Mouse (Mus musculus) gastrocnemius, adult 8-10 months (tissue): ENCODE data around the gene Slc22a23. TPM values are rescaled to one million over a fixed set of nuclear protein-coding genes. Genes with fewer than 3 reads are reported as not detected.

ENCODE experiments used
- DNase-seq, 2 experiments: peaks; one replicate each; pipeline ENCODE4 v3.0.0; 2022; ENCODE audit warnings: low spot score in 2 of 2
- total RNA-seq, 4 experiments: library from RNA; stranded (reverse); gene quantifications; 2 replicates each; pipeline ENCODE4 v1.2.4; 2022

The Slc22a23 gene
- total RNA-seq, 4 experiments from 2014 or later, result 6.1 to 12.3 (median 8.7) TPM

- DNase-seq, result no peak
These were observed 43.4 kb downstream of the Slc22a23 start for GRCm38 (mm10) chr13:34301585-34301984.

GRCm38 (mm10) chr13:34299351-34300333 is 45.3 kb downstream of the Slc22a23 start:
- DNase-seq, result no peak

GRCm38 (mm10) chr13:34298674-34299073 is 46.3 kb downstream of the Slc22a23 start:
- DNase-seq, result no peak

GRCm38 (mm10) chr13:34298061-34298460 is 46.9 kb downstream of the Slc22a23 start:
- no peak for DNase-seq

GRCm38 (mm10) chr13:34295787-34296435 is 49.1 kb downstream of the Slc22a23 start:
- DNase-seq, result no peak

- DNase-seq, result no peak
These were observed 50.8 kb downstream of the Slc22a23 start for GRCm38 (mm10) chr13:34294212-34294611.

GRCm38 (mm10) chr13:34292042-34292441 is 52.9 kb downstream of the Slc22a23 start:
- no peak for DNase-seq

GRCm38 (mm10) chr13:34290346-34290745 is 54.6 kb downstream of the Slc22a23 start:
- DNase-seq, result no peak

- no peak for DNase-seq
These were observed 55.4 kb downstream of the Slc22a23 start for GRCm38 (mm10) chr13:34289567-34289966.

- DNase-seq, result no peak
These were observed 56.9 kb downstream of the Slc22a23 start for GRCm38 (mm10) chr13:34288129-34288528.

- no peak for DNase-seq
These were observed 57.3 kb downstream of the Slc22a23 start for GRCm38 (mm10) chr13:34287601-34288083.

GRCm38 (mm10) chr13:34281360-34281759 is 63.6 kb downstream of the Slc22a23 start:
- DNase-seq, result no peak

- no peak for DNase-seq
These were observed 66.2 kb downstream of the Slc22a23 start for GRCm38 (mm10) chr13:34278759-34279270.

GRCm38 (mm10) chr13:34278288-34278701 is 66.7 kb downstream of the Slc22a23 start:
- no peak for DNase-seq

GRCm38 (mm10) chr13:34277611-34278010 is 67.4 kb downstream of the Slc22a23 start:
- DNase-seq, result no peak

- no peak for DNase-seq
These were observed 68.0 kb downstream of the Slc22a23 start for GRCm38 (mm10) chr13:34277001-34277400.

GRCm38 (mm10) chr13:34274890-34275289 is 70.1 kb downstream of the Slc22a23 start:
- no peak for DNase-seq

GRCm38 (mm10) chr13:34274417-34274816 is 70.6 kb downstream of the Slc22a23 start:
- DNase-seq, result no peak

- peak; percentile 56 to 58 for DNase-seq
These were observed 72.5 kb downstream of the Slc22a23 start for GRCm38 (mm10) chr13:34272275-34273054.

GRCm38 (mm10) chr13:34271665-34272064 is 73.3 kb downstream of the Slc22a23 start:
- no peak for DNase-seq
